Mouse (Mus musculus) forebrain, postnatal 0 days (tissue): ENCODE results near the gene Eva1a. TPM values are rescaled to one million over a fixed set of nuclear protein-coding genes. Genes with fewer than 3 reads are reported as not detected.

Experiments
- ATAC-seq: fragments of 200-750 bp; cut with Nextera tagmentation; 2 replicates; pipeline ENCODE4 v1.8.0; 2017; ENCODE audit warnings: mild to moderate bottlenecking, moderate library complexity
- DNase-seq: peaks from one replicate; pipeline ENCODE4 v3.0.0-alpha.2; 2015
- H3K27ac ChIP-seq: fragments of 300-500 bp; sonication (generic); 2 replicates; pipeline ENCODE4 v1.5.1; 2014; ENCODE audit warnings: low read depth, mild to moderate bottlenecking, antibody characterized with exemption, low read length, moderate library complexity, mixed read lengths
- H3K27me3 ChIP-seq: fragments of 300-500 bp; sonication (generic); 2 replicates; pipeline ENCODE4 v1.6.1; 2014; ENCODE audit warnings: mild to moderate bottlenecking, low read length, mixed read lengths; ENCODE audit not compliant: insufficient read depth
- H3K36me3 ChIP-seq: fragments of 300-500 bp; sonication (generic); 2 replicates; pipeline ENCODE4 v1.6.1; 2014; ENCODE audit warnings: mild to moderate bottlenecking, moderate library complexity; ENCODE audit not compliant: insufficient read depth
- H3K4me1 ChIP-seq: fragments of 300-500 bp; sonication (generic); 2 replicates; pipeline ENCODE4 v1.6.1; 2014; ENCODE audit warnings: antibody characterized with exemption; ENCODE audit not compliant: insufficient read depth
- H3K4me2 ChIP-seq: fragments of 300-500 bp; sonication (generic); 2 replicates; pipeline ENCODE4 v1.6.1; 2014; ENCODE audit warnings: low read depth, mild to moderate bottlenecking, moderate library complexity
- H3K4me3 ChIP-seq: fragments of 300-500 bp; sonication (generic); 2 replicates; pipeline ENCODE4 v1.5.1; 2014; ENCODE audit warnings: low read depth, low read length, mixed read lengths
- H3K9ac ChIP-seq: fragments of 300-500 bp; sonication (generic); 2 replicates; pipeline ENCODE4 v1.6.1; 2014; ENCODE audit warnings: mild to moderate bottlenecking
- H3K9me3 ChIP-seq: fragments of 300-500 bp; sonication (generic); 2 replicates; pipeline ENCODE4 v1.6.1; 2016; ENCODE audit warnings: low read length
- CTCF ChIP-seq: sonication (generic); IDR thresholded peaks from 2 replicates; pipeline ENCODE4 v1.5.1; 2016; ENCODE audit warnings: antibody characterized with exemption, control low read depth, low read depth
- WGBS: fragments of 180-500 bp; shearing (Covaris S2); extraction: QIAGEN DNeasy Blood & Tissue Kit; methylation state at CpG from one replicate; pipeline ENCODE4 v1.1.7; 2014; 5-methylcytosine and 5-hydroxymethylcytosine counted together
- polyA plus RNA-seq: library from polyadenylated mRNA; unstranded; fragments of >200 nt; fragmentation: Nextera tagmentation; extraction: Ambion mirVana; gene quantifications from 2 replicates; pipeline ENCODE4 v1.2.1, GENCODE M21; 2015
- total RNA-seq: library from RNA; depleted of rRNA; stranded (reverse); fragments of >200 nt; gene quantifications from 2 replicates; pipeline ENCODE4 v1.2.3, GENCODE M21; 2014

The Eva1a gene
- total and polyA plus RNA-seq, 2 experiments from 2014 or later: 1.3 to 2.0 TPM

DNA sequence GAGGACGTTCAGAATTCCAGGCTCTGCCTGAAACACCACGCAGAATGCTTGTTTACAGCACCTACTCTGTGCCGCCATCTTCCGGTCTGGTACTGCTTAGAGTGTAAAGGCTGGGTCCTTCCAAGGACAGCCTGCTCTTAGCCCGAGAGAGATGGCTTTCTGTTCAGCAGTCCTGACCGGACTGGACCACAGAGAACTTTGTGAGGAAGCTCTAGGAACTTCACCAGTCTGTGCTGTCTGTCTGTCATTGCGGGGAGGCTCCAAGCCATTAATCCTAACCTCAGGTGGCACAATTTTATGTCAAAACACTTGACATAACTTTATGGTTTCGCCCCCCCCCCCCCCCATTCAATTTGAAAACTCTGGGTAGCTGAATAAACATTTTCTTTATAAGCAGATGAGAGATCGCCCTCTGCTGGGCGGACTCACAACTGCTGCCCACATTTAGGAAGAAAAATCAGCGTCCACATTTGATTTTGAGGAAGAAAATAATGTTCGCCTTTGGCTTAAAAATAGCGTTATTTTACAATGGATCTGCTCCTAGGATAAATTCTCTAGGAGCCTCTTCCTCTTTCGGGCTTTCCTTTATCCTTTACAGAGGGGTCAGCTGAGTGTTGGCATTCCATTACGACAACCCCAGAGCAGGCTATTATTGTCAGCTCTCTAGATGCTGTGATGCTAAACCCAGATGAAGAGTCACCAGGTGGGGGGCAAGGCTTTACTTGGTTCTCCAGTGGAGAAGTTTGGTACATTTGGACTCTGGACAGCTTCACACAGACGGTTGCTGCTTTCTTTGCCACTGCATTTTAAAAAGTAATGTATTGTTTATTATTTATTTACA, 78.7 kb downstream of the Eva1a start:
- no peaks in the 10 kb centered on the region for H3K27me3 ChIP-seq
- ATAC-seq: peak; percentile 74
- DNase-seq: peak; percentile 70
- H3K4me1 ChIP-seq: no peaks in the 10 kb centered on the region
- peak overlapping the region; percentile 33 for H3K4me2 ChIP-seq
- H3K27ac ChIP-seq: no peak overlapping the region
- no peaks in the 10 kb centered on the region for H3K9me3 ChIP-seq
- peak; percentile 70 for TF ChIP-seq CTCF
- H3K9ac ChIP-seq: no peak overlapping the region
- 16% methylated on average over 16 of the region's 16 CpGs for WGBS
- H3K4me3 ChIP-seq: no peak overlapping the region
- H3K36me3 ChIP-seq: no peaks in the 10 kb centered on the region

GRCm38 (mm10) chr6:82125134-82125533, 84.3 kb downstream of the Eva1a start:
- no peak for ATAC-seq
- DNase-seq: no peak
- Histone ChIP-seq H3K4me2 (no peak overlapping the region), H3K27ac (no peak overlapping the region), H3K4me3 (no peak overlapping the region), H3K9me3 (no peaks in the 10 kb centered on the region), H3K9ac (no peak overlapping the region), H3K27me3 (no peaks in the 10 kb centered on the region), H3K36me3 (no peaks in the 10 kb centered on the region), H3K4me1 (no peaks in the 10 kb centered on the region)
- 95% methylated on average over 2 of the region's 2 CpGs for WGBS
- no peak for TF ChIP-seq CTCF

DNA sequence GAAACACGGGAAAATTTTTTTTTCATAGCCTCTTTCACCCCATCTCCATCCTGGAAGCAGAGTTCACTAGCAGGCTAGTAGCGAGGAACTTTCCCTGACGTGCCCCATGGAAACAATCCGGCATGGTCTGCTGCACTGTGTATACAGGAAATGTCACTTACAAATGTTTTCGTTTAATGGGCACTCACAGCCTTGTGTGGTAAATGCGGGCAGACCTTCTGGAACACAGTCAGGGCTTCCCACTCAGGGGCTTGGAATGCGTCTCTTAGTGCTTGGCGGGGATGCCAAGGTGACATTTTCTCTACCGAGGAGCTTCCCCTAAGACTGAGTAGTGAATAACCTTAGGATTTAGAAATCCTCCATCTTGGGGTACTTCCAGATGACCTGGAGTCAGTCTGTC, 87.0 kb downstream of the Eva1a start:
- H3K27ac ChIP-seq: no peak overlapping the region
- no peak overlapping the region for H3K4me3 ChIP-seq
- H3K9ac ChIP-seq: no peak overlapping the region
- no peak overlapping the region for H3K4me2 ChIP-seq
- no peaks in the 10 kb centered on the region for H3K4me1 ChIP-seq
- ATAC-seq (no peak), DNase-seq (no peak)
- no peaks in the 10 kb centered on the region for H3K9me3 ChIP-seq
- 60% methylated on average over 9 of the region's 9 CpGs for WGBS
- no peak for TF ChIP-seq CTCF
- H3K27me3 ChIP-seq: no peaks in the 10 kb centered on the region
- no peaks in the 10 kb centered on the region for H3K36me3 ChIP-seq

DNA sequence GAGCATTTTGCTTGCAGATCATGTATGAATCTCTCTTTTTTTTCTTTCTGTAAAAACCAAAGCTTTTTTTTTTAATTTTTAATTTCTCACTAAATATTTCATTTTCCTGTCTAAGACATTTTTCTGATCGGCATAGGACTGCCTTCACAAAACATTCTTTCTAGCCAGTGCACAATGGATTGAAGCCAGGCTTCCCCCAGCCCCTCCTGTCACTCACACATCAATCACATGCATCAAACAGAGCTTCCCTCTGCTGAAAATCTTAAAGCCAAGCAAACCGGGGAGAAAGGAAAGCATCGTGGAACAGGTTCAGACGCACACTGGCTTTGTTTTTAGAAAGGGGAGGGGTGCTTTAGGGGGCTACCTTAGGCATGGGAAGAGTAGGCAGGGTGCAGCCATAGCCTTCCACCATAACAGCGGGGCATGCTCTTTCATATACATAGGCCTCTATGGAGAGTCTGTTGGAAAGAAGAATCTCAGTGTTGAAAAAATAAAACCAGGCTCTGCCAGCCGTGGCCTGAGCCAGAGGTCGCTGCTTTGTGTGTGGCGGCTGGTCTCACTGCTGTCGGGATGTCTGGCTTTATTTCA, 88.9 kb downstream of the Eva1a start:
- no peaks in the 10 kb centered on the region for H3K27me3 ChIP-seq
- H3K9ac ChIP-seq: no peak overlapping the region
- H3K4me2 ChIP-seq: no peak overlapping the region
- H3K4me3 ChIP-seq: no peak overlapping the region
- no peaks in the 10 kb centered on the region for H3K4me1 ChIP-seq
- no peaks in the 10 kb centered on the region for H3K9me3 ChIP-seq
- peak; percentile 87 for ATAC-seq
- no peak for TF ChIP-seq CTCF
- peak overlapping the region; percentile 36 for H3K27ac ChIP-seq
- DNase-seq: peak; percentile 59
- no peaks in the 10 kb centered on the region for H3K36me3 ChIP-seq
- WGBS: 37% methylated on average over 9 of the region's 9 CpGs

DNA sequence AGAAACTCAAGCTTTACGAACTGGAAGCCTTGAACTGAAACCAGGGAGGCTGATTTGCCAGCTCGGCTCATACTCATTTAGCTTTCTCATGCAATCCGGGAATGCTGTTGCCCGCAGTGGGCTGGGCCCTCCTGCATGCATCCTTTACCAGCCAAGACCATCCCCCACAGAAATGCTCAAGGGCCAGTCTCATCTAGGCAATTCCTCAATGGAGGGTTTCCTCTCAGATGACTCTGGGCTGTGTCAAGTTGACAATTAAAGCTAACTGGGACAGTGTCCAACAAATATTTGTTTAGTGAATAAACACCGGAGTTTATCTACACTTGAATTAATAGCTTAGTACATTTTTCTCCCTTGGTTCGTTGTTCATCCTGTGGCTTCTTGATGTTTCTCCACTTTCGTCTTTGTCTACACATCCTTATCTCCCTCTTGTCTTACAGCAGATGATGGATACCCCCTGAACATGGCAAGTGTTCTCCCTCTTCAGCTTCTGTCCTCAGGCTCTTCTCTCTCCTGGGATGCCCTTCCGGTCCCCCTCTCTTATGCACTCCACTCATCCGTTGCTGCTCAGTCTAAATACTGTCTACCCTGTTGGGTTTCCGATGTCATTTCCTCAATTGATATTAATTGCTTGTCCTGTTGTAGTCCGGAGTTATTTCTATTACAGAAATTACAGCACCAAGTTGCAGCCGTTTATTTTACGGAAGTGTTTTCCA, 92.2 kb downstream of the Eva1a start:
- no peak for ATAC-seq
- Histone ChIP-seq H3K27me3 (no peaks in the 10 kb centered on the region), H3K9me3 (no peaks in the 10 kb centered on the region), H3K4me2 (no peak overlapping the region), H3K4me3 (no peak overlapping the region), H3K9ac (no peak overlapping the region), H3K27ac (no peak overlapping the region), H3K36me3 (no peaks in the 10 kb centered on the region), H3K4me1 (no peaks in the 10 kb centered on the region)
- no peak for DNase-seq
- no peak for TF ChIP-seq CTCF
- 78% methylated on average over 13 of the region's 13 CpGs for WGBS

DNA sequence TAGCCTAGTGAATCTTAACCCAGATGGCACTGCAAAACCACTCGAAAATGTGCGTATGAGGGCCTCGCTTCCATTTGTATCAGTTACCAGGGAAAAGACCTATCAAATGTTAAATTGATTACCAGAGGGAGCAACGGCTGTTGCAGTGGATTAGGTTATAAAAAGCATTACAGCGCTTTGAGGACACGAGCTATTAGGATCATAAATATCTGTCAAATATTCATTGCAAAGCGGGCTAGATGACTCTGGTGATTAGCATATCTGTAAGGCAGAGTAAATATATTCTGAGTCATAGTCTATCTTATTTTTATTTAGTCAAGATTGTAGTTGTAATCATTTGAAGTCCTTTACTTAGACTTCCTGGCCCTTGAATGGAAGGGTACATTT, 92.7 kb downstream of the Eva1a start:
- no peak overlapping the region for H3K4me3 ChIP-seq

More for the DNA sequence above, 92.7 kb downstream of the Eva1a start:
- no peak for ATAC-seq
- no peak for DNase-seq
- no peaks in the 10 kb centered on the region for H3K36me3 ChIP-seq
- no peaks in the 10 kb centered on the region for H3K9me3 ChIP-seq
- H3K27me3 ChIP-seq: no peaks in the 10 kb centered on the region
- no peak overlapping the region for H3K9ac ChIP-seq
- no peak overlapping the region for H3K4me2 ChIP-seq
- no peaks in the 10 kb centered on the region for H3K4me1 ChIP-seq
- no peak for TF ChIP-seq CTCF
- no peak overlapping the region for H3K27ac ChIP-seq
- 84% methylated on average over 7 of the region's 7 CpGs for WGBS
